Mouse (Mus musculus): ENCODE data around the gene P2ry14. TPM values are rescaled to one million over a fixed set of nuclear protein-coding genes. Genes with fewer than 3 reads are reported as not detected.

Gene P2ry14
- polyA plus RNA-seq, 1 experiment from 2014 or later: 24.7 TPM

Other genes starting within 250 kb of the P2ry14 start
- gene Med12l, start 147.8 kb downstream of the P2ry14 start, polyA plus RNA-seq (2015; fragmentation: Nextera tagmentation; extraction: Ambion mirVana): 1.9 TPM in 2 replicates
- gene Gpr171, start 51.8 kb downstream of the P2ry14 start, polyA plus RNA-seq (2015; fragmentation: Nextera tagmentation; extraction: Ambion mirVana): 0.92 and 1.3 TPM in 2 replicates
- gene Gpr87, start 41.5 kb upstream of the P2ry14 start, polyA plus RNA-seq (2015; fragmentation: Nextera tagmentation; extraction: Ambion mirVana): 0.21 and 0.29 TPM in 2 replicates
- gene P2ry13, start 57.3 kb upstream of the P2ry14 start, polyA plus RNA-seq (2015; fragmentation: Nextera tagmentation; extraction: Ambion mirVana): 1.4 and 1.6 TPM in 2 replicates
- gene P2ry12, start 109.3 kb upstream of the P2ry14 start, polyA plus RNA-seq (2015; fragmentation: Nextera tagmentation; extraction: Ambion mirVana): 2.7 and 2.8 TPM in 2 replicates
- 11.1 and 11.7 TPM in 2 replicates for gene Igsf10, start 190.8 kb upstream of the P2ry14 start, polyA plus RNA-seq (2015; fragmentation: Nextera tagmentation; extraction: Ambion mirVana)